ENCODE assay signal across 17 mouse cellular contexts in the genomic region with DNA sequence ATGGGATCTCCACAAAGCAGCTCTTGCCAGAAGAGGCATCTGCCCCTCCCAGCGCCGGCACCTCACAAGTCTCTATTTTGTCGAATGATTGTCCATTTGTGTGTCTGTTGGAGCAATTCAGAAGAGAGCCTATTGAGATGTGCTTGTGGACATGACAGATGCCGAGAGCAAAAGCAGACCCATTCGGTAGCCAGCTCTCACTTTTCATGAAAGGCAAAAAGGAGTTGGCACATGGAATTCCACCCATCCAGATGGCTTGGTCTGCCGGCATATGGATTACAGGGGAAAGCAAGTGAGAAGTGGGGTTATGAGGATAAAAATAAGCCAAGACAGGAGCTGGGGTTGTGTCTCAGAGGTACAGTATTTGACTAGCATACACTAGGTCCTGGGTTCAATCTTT. TPM values are rescaled to one million over a fixed set of nuclear protein-coding genes. Genes with fewer than 3 reads are reported as not detected.
DNase-seq lines count a peak whose midpoint lies in the region; ATAC-seq lines count a peak whose summit lies in the region.
"Had no signal": no experiment of that assay in that cellular context is flagged by ENCODE, and none has a peak within 500 bp of the region (broad histone marks: within the 10 kb centered on the region; RNA-seq: fewer than 3 reads in every experiment).

No protein-coding gene starts in this region.

- ATAC-seq in forebrain, embryonic 13.5 days: peak; percentile 73
- no peak for ATAC-seq in forebrain, embryonic 12.5 days (ENCODE audit: low FRiP score)
- no peak for ATAC-seq in CD4-positive, CD25-positive, alpha-beta regulatory T cell, adult 4 months
- ATAC-seq: liver, embryonic 12.5 days; lung, postnatal 0 days had no signal

- H3K36me3 ChIP-seq in forebrain, embryonic 13.5 days (ENCODE audit: poor library complexity, severe bottlenecking): no peaks in the 10 kb centered on the region
- H3K36me3 ChIP-seq in forebrain, embryonic 12.5 days (replicated peaks): no peaks in the 10 kb centered on the region
- H3K36me3 ChIP-seq: embryonic facial prominence, embryonic 12.5 days; liver, embryonic 12.5 days; midbrain, embryonic 12.5 days had no signal

- no peak overlapping the region; the same call in 1 of the 2 replicates for H3K27ac ChIP-seq in forebrain, embryonic 13.5 days
- no peak overlapping the region for H3K27ac ChIP-seq in forebrain, embryonic 12.5 days
- H3K27ac ChIP-seq: embryonic facial prominence, embryonic 12.5 days; liver, embryonic 12.5 days; midbrain, embryonic 12.5 days had no signal

- H3K27me3 ChIP-seq in forebrain, embryonic 13.5 days: no peaks in the 10 kb centered on the region
- no peaks in the 10 kb centered on the region for H3K27me3 ChIP-seq in forebrain, embryonic 12.5 days
- H3K27me3 ChIP-seq: embryonic facial prominence, embryonic 12.5 days; liver, embryonic 12.5 days; midbrain, embryonic 12.5 days had no signal

- DNase-seq in left cerebral cortex, postnatal 4 days: peak; percentile 44
- no peak for DNase-seq in left cerebral cortex, postnatal 10 days (ENCODE audit: extremely low spot score in 1 of 2, low spot score in 2 of 2)
- peak; percentile 39 to 70 for DNase-seq in cerebellum, postnatal 14 days
- DNase-seq in layer of hippocampus, postnatal 10 days (ENCODE audit: low spot score in 2 of 2): peak; percentile 16 to 29
- no peak for DNase-seq in heart, postnatal 14 days
- DNase-seq: adrenal gland, adult 8-10 months; kidney, adult 2 months; thymus, adult 18-20 months had no signal

- no peaks in the 10 kb centered on the region for H3K9me3 ChIP-seq in forebrain, embryonic 13.5 days (replicated peaks)
- no peaks in the 10 kb centered on the region for H3K9me3 ChIP-seq in forebrain, embryonic 12.5 days
- H3K9me3 ChIP-seq: embryonic facial prominence, embryonic 12.5 days; midbrain, embryonic 12.5 days had no signal

- H3K4me3 ChIP-seq in forebrain, embryonic 13.5 days: no peak overlapping the region
- no peak overlapping the region for H3K4me3 ChIP-seq in forebrain, embryonic 12.5 days (replicated peaks)
- H3K4me3 ChIP-seq: embryonic facial prominence, embryonic 12.5 days; liver, embryonic 12.5 days; midbrain, embryonic 12.5 days had no signal

- H3K4me2 ChIP-seq in forebrain, embryonic 13.5 days: no peak overlapping the region
- no peak overlapping the region for H3K4me2 ChIP-seq in forebrain, embryonic 12.5 days
- H3K4me2 ChIP-seq: embryonic facial prominence, embryonic 12.5 days; liver, embryonic 12.5 days; midbrain, embryonic 12.5 days had no signal

- no peak overlapping the region for H3K9ac ChIP-seq in forebrain, embryonic 13.5 days
- H3K9ac ChIP-seq in forebrain, embryonic 12.5 days: no peak overlapping the region
- H3K9ac ChIP-seq: embryonic facial prominence, embryonic 12.5 days; liver, embryonic 12.5 days; midbrain, embryonic 12.5 days had no signal

- 67% methylated on average over 6 of the region's 6 CpGs for WGBS in forebrain, embryonic 13.5 days
- 81% methylated on average over 6 of the region's 6 CpGs for whole genome bisulfite sequencing in forebrain, embryonic 12.5 days

- intact Hi-C loops in left cerebral cortex, postnatal 4 days (cut with DNase I): no loop called here
- intact Hi-C loops in left cerebral cortex, postnatal 10 days (cut with DNase I): no loop called here
- intact Hi-C loops in heart, postnatal 14 days (cut with DNase I): no loop called here

- no peaks in the 10 kb centered on the region; the same call in 1 of the 2 replicates for H3K4me1 ChIP-seq in forebrain, embryonic 13.5 days
- H3K4me1 ChIP-seq in forebrain, embryonic 12.5 days: no peaks in the 10 kb centered on the region
- H3K4me1 ChIP-seq: embryonic facial prominence, embryonic 12.5 days; liver, embryonic 12.5 days; midbrain, embryonic 12.5 days had no signal

RNA-seq across cellular contexts. Expression of gene Krtap11-1, which starts 1.8 kb away (rescaled TPM):
- polyA plus RNA-seq in forebrain, embryonic 13.5 days (2015; fragmentation: Nextera tagmentation; extraction: Ambion mirVana): not detected in 2 replicates
- polyA plus RNA-seq in forebrain, embryonic 12.5 days (2016; fragmentation: Nextera tagmentation; extraction: Ambion mirVana): not detected in 2 replicates
- total RNA-seq in left cerebral cortex, postnatal 4 days (2021): not detected
- total RNA-seq in left cerebral cortex, postnatal 10 days (2021): not detected
- not detected for total RNA-seq in layer of hippocampus, postnatal 10 days (2021)
- polyA plus RNA-seq in CD4-positive, CD25-positive, alpha-beta regulatory T cell, adult 4 months (2017; shearing (Covaris generic)): not detected
- not detected for total RNA-seq in heart, postnatal 14 days (2021)
- total RNA-seq: adrenal gland, adult 8-10 months; hematopoietic stem cell, adult 5-6 weeks had no signal
- polyA plus RNA-seq: embryonic facial prominence, embryonic 12.5 days; kidney, adult 2 months; liver, embryonic 12.5 days; lung, postnatal 0 days; midbrain, embryonic 12.5 days; neural tube, embryonic 11.5 days had no signal

Comparison
In these comparisons a context has a peak if more than half of its experiments do, and no peak if none do; other contexts are left out.
1. DNase-seq: peak in left cerebral cortex, postnatal 4 days (single experiment), cerebellum, postnatal 14 days (2 of 2) and layer of hippocampus, postnatal 10 days (2 of 2); none in left cerebral cortex, postnatal 10 days (0 of 2) and heart, postnatal 14 days (0 of 2).